Mouse (Mus musculus) cerebellum, adult 9-11 months (tissue): Measurements from ENCODE around the gene Cdk11b.
A peak's percentile ranks its signal among the peaks of the same experiment; 100 is the strongest.
"Not testable (repeated sequence)": the region's sequence is repeated elsewhere in the genome, so short reads cannot be mapped to it uniquely, and the experiment has no call there.

Source experiments
- DNase-seq: peaks from one replicate; pipeline ENCODE4 v3.0.0; 2022

Cdk11b gene

GRCm38 (mm10) chr4:155669598-155670075 is 45.0 kb downstream of the Cdk11b start:
- no peak for DNase-seq

- peak; percentile 67 for DNase-seq
Measured at GRCm38 (mm10) chr4:155670236-155670635, 45.6 kb downstream of the Cdk11b start.

GRCm38 (mm10) chr4:155672082-155672481 is 47.4 kb downstream of the Cdk11b start:
- DNase-seq: no peak

- DNase-seq: peak; percentile 70
Measured at GRCm38 (mm10) chr4:155675991-155676390, 51.3 kb downstream of the Cdk11b start.

- not testable (repeated sequence) for DNase-seq
Measured at GRCm38 (mm10) chr4:155683670-155684277, 59.1 kb downstream of the Cdk11b start.

GRCm38 (mm10) chr4:155687764-155688163 is 63.1 kb downstream of the Cdk11b start:
- DNase-seq: peak; percentile 17

GRCm38 (mm10) chr4:155690571-155691375 is 66.1 kb downstream of the Cdk11b start:
- peak; percentile 99 for DNase-seq

GRCm38 (mm10) chr4:155692421-155692820 is 67.8 kb downstream of the Cdk11b start:
- no peak for DNase-seq

- peak; percentile 90 for DNase-seq
Measured at GRCm38 (mm10) chr4:155694111-155694481, 69.4 kb downstream of the Cdk11b start, which contains the start of gene Fndc10. TSS of gene Fndc10 (plus strand) at chr4:155694342.

- DNase-seq: peak; percentile 87
Measured at GRCm38 (mm10) chr4:155694482-155695401, 70.1 kb downstream of the Cdk11b start.

GRCm38 (mm10) chr4:155695531-155696062 is 70.9 kb downstream of the Cdk11b start:
- DNase-seq: no peak

- peak; percentile 75 for DNase-seq
Measured at GRCm38 (mm10) chr4:155696261-155697255, 71.9 kb downstream of the Cdk11b start.
